Mouse (Mus musculus): Measurements from ENCODE around the gene Duxf3. TPM values are rescaled to one million over a fixed set of nuclear protein-coding genes. Genes with fewer than 3 reads are reported as not detected.
"Not testable (repeated sequence)": the region's sequence is repeated elsewhere in the genome, so short reads cannot be mapped to it uniquely, and the experiment has no call there.

The Duxf3 gene
- not detected for total RNA-seq (2021)
- long read RNA-seq, experiment 1: 0 reads
- long read RNA-seq, experiment 2: 0 reads

DNA sequence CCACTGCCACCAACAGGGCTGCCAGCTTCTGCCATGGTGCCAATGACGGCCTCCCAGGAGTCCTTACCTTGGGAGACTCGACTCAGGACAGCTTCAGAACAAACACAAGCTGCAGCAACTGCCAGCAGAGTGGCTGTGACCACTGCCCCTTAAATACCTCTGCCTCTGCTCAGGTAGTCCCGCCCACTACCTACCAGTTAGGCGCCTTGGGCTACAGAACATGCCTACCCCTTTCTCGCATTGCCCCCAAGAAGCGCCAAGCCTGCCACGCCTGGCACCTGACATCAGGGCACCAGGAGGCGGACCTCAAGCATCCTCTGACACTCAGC, at the start of gene Duxf3:
Duxf3 (minus strand) TSS at position 35 of the 329 bp plus-strand sequence.
- DNase-seq (ENCODE audit: low spot score in 2 of 2): peak in 1 of 2 experiments; percentile 40

DNA sequence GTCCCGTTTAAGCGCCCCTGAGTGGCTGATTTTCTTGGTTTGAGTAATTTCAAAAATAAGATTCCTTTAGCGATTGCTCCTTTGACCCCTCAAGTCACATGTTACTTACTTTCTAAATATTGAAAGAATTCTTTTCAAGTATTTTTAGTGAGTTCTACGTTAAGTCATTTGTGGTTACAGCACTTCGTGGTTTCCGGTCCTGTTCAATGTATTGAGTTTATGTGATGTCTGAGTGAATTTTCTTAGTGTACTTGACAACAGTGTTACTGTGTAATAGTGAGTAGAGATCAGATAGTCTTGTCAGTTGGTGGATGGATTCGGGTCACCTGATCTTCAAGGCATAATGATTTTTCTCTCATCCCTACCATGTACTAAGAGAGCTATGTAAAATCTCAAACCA, 49.8 kb upstream of the Duxf3 start:
- DNase-seq (ENCODE audit: low spot score in 2 of 2): no peak

DNA sequence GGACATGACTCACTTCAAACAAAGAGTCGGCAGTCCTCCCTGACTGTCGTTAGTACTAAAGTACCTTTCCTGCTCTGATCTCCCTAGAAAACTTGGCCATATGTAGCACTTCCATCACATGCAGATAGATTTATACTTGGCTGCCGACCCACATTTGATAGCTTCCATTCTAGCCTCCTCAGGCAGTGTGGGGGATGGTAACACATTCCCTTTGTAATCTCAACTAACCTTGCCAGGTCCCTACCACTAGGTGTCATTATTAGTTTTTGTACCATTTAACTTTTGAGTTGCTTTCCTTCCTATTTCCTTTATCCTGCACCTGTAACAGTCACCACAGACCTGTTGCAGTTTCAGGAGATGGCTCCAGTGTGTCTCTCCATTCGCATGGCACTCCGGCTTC, 26.0 kb upstream of the Duxf3 start:
- DNase-seq (ENCODE audit: low spot score in 2 of 2): no peak

DNA sequence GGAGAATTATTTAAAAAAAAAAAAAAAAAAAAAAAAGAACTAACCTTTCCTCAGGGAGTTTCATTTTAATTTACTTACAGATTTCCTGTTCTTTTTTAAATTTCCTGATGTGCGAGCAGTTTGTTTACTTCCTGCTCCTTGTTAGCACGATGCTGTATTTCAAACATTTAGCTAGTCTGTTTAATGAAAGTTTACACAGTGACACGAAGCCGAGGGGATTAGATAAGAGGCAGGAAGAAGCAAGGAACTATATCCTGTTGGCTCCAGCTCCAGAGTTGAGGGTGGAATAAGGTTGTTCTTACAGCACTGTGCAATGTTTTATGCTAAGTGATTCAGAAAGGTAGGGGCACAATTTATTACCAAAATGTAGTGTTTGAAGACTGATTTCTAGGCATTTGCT, 23.5 kb upstream of the Duxf3 start:
- DNase-seq (ENCODE audit: low spot score in 2 of 2): no peak

DNA sequence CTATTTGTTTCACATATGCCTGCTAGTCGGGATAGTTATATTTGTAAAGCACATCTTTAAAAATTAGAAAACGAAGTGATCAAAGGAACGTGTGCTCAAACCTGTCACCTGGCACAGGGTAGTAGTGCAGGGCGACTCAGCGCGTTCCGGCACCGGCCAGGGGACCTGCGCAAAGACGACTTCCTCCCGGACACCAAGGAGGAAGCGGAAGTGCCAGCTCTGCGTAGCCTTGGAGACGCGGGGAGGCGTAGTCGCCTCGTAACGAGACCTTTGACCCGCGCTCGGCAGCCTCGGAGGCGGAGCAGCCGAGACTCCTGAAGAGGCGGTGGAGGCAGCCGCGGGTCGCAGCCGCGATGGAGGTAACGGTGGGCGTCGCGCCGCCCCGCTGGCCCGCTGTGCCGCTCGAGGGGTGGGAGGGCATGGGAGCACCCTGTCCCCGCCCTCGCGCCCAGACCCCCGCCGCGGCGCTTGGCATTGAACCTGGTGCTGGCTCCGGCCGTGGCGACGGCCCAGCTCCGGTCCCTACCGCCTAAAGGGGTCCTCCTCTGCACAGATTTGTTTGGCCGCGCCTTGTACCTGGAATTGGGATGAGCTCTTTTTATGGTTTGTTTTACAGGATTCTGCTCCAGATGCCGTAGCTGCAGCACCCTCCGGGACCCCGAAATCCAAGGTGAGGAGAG, 22.9 kb upstream of the Duxf3 start, which contains the start of gene Gcc2:
Gcc2 (plus strand) TSS at position 285 of the 680 bp plus-strand sequence.
- DNase-seq (ENCODE audit: low spot score in 2 of 2): peak; percentile 83 to 90

DNA sequence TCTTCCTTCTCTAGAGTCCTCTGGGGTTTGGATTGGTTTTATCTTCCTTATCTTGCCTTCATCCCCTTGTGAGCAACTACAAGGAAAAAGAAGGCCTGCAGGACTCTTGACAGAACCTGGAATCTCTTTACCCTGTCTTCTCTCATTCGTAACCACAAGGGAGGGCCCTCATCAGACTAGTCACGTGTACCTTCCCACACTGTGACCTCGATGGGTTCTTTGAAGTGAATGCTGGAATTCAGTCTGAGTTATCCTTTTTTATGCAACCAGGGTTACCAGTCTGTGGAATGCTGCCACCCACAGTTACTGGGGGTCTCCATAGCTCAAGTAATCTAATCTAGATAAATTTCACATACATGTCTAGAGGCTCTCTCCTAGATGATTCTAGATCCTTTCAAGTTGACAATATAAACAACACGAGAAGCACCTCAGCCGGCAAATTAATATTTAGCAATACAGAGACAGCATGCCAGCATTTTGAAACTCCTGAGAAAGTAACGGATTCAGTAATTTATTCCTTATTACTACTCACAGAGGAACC, 22.2 kb upstream of the Duxf3 start:
- DNase-seq (ENCODE audit: low spot score in 2 of 2): no peak

DNA sequence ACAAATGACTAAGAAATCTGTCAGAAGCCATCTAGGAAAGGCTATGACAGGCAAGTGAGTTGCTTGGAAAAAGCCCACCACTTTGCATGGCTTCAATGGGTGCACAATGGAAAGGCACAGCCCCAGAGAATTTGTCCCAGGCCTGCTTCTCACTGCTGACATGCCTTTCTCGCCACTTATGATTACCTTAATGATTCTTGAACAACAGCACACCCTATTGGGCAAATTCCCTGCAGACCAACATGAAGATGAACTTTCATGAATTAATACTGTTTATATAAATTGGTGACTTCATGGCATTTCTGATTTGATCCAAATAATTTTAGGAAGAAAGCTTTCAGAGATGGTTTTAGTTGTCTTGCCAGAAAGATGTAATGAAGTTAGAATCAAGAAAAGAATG, 17.1 kb upstream of the Duxf3 start:
- no peak for DNase-seq (ENCODE audit: low spot score in 2 of 2)

DNA sequence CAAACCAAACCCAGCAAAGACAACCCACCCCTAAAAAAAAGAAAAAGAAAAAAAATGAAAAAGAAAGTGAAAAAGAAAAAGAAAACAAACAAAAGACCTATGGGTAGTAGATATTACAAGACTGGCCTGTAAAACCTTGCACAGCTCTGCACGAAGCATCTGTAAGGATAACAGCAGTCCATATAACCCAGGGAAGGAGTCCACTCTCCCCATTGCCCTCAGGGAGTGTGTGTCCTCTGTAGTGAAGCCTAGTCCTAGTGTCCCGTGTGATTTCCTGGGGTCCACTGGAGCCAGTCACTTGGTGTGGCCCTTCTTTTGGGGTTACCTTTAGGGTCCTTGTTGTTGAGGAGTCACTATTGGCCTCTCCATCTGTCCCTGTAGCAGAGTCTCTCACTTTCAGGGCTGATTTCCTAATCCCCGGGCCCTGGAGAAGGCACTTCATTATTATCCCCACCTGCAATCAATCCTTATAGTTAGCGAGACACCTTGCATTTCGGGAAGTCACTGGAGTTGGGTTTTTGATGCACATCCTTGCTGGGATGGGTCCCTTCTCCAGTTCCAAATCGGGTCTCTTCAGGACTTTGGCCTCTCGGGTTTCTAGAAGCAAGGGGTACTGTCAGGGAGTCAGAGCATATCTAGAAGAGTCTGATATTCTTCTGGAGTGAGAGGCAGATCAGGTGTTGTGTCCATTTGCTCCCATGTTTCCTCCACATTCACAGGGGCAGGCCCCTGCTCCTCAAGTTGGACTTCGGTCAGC, 6.7 kb upstream of the Duxf3 start:
- peak; percentile 79 to 82 for DNase-seq (ENCODE audit: low spot score in 2 of 2)

DNA sequence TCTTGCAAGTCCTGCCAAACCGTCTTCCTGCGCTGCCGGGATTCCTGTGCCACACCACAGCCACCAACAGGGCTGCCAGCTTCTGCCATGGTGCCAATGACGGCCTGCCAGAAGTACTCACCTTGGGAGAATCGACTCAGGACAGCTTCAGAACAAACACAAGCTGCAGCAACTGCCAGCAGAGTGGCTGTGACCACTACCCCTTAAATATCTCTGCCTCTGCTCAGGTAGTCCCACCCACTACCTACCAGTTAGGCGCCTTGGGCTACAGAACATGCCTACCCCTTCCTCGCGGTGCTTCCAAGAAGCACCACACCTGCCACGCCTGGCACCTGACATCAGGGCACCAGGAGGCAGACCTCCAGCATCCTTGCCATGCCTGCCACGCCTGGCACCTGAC, 4.1 kb upstream of the Duxf3 start, which contains the start of gene Gm4981:
Gm4981 (minus strand) TSS at position 89 of the 400 bp plus-strand sequence.
- DNase-seq (ENCODE audit: low spot score in 2 of 2): peak in 1 of 2 experiments; percentile 27

DNA sequence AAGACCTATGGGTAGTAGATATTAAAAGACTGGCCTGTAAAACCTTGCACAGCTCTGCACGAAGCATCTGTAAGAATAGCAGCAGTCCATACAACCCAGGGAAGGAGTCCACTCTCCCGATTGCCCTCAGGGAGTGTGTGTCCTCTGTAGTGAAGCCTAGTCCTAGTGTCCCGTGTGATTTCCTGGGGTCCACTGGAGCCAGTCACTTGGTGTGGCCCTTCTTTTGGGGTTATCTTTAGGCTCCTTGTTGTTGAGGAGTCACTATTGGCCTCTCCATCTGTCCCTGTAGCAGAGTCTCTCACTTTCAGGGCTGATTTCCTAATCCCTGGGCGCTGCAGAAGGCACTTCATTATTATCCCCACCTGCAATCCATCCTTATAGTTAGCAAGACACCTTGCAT, 2.5 kb upstream of the Duxf3 start:
- not testable (repeated sequence) for DNase-seq (ENCODE audit: low spot score in 2 of 2)

DNA sequence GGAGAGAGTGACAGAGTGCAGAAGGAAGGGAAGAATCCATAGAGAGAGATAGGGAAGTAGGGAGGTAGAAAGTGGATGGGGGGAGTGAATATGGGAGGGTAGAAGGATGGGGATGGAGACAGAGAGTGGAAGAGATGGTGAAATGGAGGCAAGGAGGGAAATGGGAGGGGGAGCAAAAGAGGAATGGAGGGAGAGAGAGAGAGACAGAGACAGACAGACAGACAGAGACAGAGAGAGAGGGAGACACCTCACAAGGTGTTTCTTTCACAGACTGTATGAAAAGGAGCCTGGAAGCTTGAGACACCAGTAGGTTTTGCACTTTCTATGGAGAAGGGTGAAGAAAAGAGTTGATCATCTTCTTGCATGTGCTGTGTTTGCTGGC, 1.3 kb upstream of the Duxf3 start:
- DNase-seq (ENCODE audit: low spot score in 2 of 2): peak in 1 of 2 experiments; percentile 32

DNA sequence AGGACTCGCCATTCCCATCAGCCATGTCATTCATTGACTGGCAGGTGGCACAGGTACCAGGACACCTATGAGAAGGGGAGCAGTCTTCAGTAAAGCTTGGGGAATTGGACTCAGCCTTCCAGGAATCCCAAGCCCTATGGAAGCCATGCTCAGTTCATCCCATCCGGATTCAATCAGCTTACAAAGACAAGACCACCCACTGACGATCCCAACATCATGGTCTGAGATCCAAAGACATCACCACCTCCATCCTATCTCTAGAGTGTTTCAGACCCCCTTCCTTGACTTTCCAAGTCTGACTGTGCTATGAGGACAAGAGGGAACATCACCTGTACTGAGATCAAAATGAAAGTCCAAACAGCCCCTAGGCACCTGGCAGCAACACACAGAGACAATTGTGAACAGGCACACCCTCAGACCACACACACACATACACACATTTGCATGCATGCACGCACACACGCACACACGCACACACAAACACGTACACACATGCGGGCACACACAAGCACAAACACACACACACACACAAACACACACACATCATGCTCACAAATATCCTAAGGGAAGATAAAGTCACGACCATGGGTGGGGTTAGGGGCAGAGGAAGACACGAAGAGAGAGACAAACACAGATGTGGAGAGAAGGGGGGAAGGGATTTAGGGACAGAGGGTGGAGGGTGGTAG, 722 bp upstream of the Duxf3 start:
- peak; percentile 63 to 66 for DNase-seq (ENCODE audit: low spot score in 2 of 2)

DNA sequence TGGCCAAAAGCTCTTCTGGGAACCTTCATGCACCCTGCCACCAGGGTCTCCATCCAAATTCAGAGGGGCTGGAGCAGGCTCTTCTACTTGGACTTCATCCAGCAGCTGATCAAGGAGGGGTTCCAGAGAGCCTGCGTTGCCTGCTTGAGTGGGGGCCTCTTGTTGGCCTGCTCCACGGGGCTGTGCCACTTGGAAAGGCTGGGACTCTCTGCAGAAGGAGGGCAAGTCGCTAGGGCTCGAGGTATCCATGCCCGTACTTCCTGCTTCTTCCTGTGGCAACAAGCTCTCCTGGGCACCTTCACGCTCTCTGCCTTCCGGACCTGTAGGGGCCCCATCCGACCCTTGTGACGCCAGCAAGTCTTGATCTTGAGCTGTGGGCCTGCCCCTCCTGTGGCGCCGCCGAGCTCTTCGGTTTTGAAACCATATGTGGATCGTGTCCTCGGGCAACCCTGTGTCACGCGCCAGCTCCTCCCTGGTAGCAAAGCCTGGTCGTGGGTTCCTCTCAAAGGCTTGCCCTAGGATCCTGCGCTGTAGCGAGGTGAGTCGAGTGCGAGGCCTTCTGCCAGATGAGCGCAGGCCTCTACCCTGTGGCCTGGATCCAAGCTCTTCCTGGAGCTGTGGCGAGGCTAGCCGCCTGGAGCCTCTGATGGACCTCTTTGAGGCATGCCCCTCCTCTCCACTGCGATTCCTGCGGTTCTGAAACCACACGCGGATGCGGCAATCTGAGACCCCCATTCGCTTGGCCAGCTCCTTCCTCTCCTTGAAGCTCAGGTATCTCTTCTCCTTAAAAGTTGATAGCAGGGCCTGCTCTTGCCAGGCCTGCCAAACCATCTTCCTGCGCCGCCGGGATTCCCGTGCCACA, 465 bp downstream of the Duxf3 start:
- peak; percentile 90 to 99 for DNase-seq (ENCODE audit: low spot score in 2 of 2)

DNA sequence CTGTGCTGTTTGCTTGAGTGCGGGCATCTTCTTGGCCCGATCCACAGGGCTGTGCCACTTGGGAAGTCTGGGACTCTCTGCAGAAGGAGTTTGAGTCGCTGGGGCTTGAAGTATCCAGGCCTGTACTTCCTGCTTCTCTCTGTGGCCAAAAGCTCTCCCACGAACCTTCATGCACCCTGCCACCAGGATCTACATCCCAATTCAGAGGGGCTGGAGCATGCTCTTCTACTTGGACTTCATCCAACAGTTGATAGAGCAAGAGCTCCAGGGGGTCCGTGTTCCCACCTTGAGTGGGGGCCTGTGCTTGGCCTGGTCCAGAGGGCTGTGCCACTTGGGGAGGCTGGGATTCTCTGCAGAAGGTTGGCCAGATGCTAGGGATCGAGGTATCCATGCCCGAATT, 1.4 kb downstream of the Duxf3 start:
- peak; percentile 74 to 80 for DNase-seq (ENCODE audit: low spot score in 2 of 2)

DNA sequence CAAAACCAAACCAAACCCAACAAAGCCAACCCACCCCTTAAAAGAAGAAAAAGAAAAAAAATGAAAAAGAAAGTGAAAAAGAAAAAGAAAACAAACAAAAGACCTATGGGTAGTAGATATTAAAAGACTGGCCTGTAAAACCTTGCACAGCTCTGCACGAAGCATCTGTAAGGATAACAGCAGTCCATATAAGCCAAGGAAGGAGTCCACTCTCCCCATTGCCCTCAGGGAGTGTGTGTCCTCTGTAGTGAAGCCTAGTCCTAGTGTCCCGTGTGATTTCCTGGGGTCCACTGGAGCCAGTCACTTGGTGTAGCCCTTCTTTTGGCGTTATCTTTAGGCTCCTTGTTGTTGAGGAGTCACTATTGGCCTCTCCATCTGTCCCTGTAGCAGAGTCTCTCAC, 2.5 kb downstream of the Duxf3 start:
- DNase-seq (ENCODE audit: low spot score in 2 of 2): not testable (repeated sequence)

DNA sequence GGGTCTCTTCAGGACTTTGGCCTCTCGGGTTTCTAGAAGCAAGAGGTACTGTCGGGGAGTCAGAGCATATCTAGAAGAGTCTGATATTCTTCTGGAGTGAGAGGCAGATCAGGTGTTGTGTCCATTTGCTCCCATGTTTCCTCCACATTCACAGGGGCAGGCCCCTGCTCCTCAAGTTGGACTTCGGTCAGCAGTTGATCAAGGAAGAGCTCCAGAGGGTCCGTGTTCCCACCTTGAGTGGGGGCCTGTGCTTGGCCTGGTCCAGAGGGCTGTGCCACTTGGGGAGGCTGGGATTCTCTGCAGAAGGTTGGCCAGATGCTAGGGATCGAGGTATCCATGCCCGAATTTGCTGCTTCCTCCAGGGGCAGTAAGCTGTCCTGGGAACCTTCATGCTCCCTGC, 4.7 kb downstream of the Duxf3 start:
- DNase-seq (ENCODE audit: low spot score in 2 of 2): not testable (repeated sequence)

DNA sequence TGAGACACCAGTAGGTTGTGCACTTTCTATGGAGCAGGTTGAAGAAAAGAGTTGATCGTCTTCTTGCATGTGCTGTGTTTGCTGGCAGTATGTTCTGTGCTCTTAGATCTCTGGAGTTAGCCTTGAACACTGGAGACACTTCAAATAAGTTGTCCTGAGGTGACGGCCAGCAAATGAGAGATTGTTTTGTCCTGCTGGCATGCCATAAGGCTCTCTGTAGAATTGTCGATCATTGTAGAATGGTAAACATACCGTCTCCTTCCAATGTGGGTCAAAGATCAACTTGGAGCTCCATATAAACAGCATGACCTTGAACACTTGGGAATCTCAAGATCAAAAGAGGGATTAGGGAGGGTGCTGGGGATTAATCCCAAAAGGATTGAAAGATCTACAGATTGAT, 6.1 kb downstream of the Duxf3 start:
- DNase-seq (ENCODE audit: low spot score in 2 of 2): peak in 1 of 2 experiments; percentile 34

DNA sequence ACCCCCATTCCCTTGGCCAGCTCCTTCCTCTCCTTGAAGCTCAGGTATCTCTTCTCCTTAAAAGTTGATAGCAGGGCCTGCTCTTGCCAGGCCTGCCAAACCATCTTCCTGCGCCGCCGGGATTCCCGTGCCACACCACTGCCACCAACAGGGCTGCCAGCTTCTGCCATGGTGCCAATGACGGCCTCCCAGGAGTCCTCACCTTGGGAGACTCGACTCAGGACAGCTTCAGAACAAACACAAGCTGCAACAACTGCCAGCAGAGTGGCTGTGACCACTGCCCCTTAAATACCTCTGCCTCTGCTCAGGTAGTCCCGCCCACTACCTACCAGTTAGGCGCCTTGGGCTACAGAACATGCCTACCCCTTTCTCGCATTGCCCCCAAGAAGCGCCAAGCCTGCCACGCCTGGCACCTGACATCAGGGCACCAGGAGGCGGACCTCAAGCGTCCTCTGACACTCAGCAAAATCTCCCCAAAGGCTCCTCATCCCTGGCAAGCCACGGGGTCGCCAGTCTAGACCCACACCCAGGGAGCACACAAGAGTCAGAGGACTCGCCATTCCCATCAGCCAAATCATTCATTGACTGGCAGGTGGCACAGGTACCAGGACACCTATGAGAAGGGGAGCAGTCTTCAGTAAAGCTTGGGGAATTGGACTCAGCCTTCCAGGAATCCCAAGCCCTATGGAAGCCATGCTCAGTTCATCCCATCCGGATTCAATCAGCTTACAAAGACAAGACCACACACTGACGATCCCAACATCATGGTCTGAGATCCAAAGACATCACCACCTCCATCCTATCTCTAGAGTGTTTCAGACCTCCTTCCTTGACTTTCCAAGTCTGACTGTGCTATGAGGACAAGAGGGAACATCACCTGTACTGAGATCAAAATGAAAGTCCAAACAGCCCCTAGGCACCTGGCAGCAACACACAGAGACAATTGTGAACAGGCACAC, 7.4 kb downstream of the Duxf3 start, which contains the start of gene AW822073:
AW822073 (minus strand) TSS at position 104 of the 959 bp plus-strand sequence.
- DNase-seq (ENCODE audit: low spot score in 2 of 2): peak; percentile 75 to 79

Measured in gastrocnemius, postnatal 4 days (tissue).